Mouse (Mus musculus): Measurements from ENCODE around the gene Nsrp1.

GRCm38 (mm10) chr11:77005881-77006280, 72.4 kb downstream of the Nsrp1 start:
- TF ChIP-seq POLR2A (IDR thresholded peaks at IDR 0.05; ENCODE audit: low read depth, low read length) (no peak), CTCF (IDR thresholded peaks at IDR 0.05; ENCODE audit: extremely low read depth, insufficient read depth, insufficient read length, insufficient replicate concordance) (no peak)
